Mouse (Mus musculus) embryo, embryonic 9.5 days (tissue): ENCODE measurements around the gene Pdzd7.

Experiments used
- DNase-seq: peaks from one replicate; pipeline ENCODE4 v3.0.0-alpha.2; 2017; ENCODE audit errors: extremely low spot score

Pdzd7 gene

DNA sequence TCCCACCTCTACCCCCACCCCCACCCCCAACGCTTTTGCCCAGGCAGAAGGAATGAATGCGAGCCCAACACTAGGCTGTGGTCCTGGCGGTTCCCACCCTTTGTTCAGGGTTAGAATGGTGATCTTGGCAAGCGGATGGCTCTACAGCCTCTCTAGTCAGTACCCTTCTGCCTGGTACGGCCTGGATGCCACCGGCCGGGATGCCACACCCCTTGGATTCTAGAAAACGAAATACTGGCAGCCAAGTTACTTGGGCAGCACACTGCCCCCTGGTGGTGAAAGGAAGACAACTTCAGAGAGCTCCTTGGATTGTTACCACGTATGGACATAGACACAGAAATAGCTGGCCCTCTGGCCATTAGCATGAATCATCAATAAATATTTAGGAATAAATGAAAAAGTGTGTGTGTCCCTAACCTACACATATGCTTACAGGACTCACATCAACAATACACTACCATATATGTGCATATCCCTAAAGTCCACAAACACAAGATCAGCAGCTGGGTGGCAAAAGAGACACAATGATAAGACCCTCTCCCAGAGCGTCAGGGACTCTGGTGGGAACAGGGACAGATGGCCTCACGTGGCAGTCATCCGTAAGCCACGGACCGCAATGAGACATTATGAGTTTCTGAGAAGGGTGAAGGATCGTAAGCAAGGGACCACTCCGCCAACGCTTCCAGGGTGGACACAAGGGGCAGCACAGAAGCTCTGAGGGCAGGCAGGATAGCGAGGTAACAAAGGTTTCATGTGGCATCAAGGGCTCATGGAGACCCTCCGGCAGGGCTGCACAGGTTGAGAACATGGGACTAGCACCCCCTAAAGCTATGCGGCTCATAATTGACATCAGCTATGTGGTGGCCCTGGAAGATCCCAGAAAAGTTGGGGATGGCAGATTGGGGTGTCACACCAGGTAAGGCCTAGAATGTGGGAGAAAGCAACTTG lies 14.5 kb downstream of the Pdzd7 start:
- peak; percentile 77 for DNase-seq

DNA sequence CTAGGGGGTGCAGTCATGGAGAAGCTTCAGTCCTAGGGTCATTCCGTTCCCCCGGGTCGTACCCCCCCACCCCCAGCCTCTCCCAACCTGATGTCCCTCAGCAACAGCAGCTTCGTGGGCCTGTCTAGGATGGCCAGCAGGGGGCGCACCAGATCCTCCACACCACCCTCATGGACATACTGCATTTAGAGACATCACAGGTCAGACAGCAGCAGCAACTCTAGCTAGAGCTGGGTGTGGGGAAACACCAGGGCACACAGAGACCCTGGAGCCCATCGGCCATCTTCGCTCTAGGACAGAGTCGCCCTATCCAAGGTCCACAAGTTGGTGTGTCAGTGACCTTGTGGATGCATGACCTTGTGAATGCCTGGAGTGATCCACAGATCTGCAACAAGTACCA lies 15.4 kb downstream of the Pdzd7 start:
- peak; percentile 64 for DNase-seq

DNA sequence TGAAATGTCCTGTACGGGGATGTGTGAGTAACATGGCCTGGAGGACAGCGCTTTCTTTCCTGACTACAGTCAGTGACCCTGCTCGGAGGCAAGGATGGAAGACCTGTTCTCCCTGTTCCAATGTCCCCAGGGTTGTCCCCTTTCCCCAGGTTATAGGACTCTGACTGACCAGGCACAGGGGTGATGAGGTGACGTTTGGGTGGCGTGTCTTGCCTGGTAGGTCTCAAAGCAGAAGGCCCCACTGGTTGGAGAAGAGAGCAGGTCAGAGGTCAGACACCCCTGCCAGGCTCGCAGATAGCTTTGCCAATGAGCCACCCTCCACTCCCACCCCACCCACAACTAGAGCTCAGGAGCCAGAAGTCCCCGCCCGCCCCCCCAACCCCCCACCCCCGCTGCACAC lies 15.9 kb downstream of the Pdzd7 start:
- no peak for DNase-seq

DNA sequence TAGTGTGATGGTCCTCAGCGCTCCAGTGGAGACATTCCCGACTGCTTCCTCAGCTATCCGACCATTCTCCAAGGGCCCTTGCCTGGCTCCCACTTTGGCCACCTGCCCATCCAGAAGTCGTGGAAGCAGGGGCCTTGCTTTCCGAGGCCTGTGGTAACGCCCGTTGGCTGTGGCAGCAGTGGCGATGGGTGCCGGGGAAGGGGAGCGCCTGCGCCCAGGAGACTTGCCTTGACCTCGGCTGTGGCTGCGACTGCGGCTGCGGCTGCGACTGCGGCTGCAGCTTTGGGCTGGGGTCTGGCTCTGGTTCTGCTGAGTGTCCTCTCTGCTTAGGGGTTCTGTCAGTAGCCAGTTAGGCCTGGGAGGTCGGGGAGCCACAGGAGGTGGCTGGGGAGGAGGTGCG lies 16.8 kb downstream of the Pdzd7 start:
- DNase-seq, result no peak

DNA sequence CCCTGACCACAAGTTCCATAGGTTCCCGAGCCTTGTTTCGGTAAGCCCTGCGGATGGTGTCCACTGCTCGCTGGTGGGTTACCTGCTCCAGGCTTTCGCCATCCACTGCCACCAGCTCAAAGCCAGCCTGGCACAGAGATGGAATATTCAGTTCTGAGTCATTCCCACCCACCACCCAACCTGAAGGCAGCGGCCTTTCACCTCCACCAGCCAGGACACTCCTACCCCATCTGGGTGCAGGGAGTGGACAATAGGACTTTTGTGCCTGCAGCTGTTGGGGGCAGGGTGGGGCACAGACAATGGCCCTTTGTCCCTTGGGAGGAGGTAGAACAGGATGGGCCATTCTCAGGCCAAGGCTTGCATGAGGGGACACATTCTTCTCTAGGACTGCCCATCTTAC lies 17.7 kb downstream of the Pdzd7 start:
- peak; percentile 37 for DNase-seq

DNA sequence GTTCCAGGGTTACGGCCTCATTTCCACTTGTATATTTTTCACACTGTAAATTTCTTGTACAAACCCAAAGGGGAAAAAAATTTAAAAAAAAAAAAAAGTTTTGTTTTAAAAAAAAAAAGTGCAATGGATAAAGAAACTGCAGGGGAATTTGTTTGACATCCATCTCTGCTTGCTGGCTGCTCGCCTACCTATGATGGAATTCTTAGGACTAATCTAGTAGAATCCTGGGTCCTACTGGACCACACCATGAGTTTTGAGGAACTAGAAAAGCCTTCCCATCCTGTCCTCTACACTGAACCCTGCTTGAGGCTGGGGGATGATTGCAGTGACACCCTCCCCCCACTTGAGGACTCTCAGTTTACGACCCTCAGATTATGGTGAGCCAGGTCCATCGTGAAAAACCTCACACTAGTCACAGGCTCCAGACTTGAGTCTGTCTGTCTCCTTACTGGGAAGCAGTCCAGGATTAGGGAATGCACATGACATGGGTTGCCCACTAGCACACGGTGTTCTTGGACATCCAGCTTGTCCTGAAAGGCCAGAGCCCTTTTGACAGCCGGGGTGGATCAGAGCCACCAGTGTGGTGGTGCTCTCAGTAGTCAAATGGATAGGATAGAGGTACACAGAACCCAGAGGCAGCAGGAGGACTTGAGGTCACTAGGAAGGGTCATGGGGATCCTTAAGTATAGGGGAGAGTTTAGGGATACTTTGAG lies 18.4 kb downstream of the Pdzd7 start:
- DNase-seq, result no peak

DNA sequence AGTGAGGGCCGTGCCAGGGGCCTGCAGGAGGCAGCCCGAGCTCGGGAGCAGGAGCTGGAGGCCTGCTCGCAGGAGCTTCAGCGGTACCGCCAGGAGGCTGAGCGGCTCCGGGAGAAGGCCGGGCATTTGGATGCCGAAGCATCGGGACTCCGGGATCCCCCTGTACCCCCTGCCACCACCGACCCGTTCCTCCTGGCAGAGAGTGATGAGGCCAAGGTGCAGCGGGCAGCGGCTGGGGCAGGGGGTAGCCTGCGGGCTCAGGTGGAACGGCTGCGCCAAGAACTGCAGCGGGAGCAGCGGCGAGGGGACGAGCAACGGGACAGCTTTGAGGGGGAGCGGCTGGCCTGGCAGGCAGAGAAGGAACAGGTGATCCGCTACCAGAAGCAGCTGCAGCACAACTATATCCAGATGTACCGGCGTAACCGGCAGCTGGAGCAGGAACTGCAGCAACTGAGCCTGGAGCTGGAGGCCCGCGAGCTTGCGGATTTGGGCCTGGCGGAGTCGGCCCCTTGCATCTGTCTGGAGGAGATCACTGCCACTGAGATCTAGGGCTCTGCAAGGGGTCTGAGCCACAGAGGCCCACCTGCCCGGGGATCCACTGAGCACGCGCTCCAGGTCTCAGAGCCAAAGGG lies 19.5 kb downstream of the Pdzd7 start:
- DNase-seq, result no peak

DNA sequence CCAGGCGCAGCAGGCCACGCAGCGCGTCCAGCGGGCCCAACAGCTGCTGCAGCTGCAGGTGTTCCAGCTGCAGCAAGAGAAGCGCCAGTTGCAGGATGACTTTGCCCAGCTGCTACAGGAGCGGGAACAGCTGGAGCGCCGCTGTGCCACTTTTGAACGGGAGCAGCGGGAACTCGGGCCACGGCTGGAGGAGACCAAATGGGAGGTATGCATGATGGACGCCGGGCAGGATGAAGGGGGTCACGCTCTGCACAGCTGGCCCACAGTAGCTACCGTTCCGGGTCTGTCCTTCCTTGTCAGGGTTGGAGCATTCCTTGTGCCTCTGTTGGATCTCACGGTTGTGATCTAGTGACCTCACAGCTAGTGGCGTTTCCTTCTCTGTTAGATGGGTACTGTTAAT lies 20.7 kb downstream of the Pdzd7 start:
- DNase-seq, result no peak

DNA sequence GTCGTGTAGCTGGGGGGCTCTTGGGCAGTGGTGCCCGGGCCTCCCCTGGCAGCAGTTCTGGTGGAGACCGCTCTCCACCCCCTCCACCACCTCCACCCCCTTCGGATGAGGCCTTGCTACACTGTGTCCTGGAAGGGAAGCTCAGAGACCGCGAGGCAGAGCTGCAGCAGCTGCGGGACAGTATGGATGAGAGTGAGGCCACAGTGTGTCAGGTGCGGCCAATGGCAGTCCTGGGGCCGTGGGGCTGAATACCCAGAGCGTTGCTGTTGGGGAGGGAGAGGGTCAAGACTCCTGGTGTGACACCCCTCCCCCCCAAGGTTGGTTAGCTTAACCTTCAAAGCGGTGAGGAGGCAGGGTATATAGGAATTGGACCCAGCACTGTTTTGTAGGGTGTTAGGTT lies 21.5 kb downstream of the Pdzd7 start:
- no peak for DNase-seq

DNA sequence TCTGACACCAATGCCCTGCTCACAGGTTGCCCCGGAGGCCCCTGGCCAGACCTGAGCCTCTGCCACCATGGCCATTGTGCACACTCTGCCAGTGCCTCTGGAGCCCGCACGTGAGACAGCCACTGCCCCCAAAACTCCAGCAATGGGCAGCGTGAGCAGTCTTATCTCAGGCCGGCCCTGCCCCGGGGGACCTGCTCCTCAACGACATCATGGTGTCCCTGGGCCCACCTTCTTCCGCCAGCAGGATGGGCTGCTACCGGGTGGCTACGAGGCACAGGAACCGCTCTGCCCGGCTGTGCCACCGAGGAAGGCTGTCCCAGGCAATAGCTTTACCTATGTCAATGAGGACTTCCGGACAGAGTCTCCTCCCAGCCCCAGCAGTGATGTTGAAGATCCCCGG lies 24.2 kb downstream of the Pdzd7 start:
- no peak for DNase-seq

DNA sequence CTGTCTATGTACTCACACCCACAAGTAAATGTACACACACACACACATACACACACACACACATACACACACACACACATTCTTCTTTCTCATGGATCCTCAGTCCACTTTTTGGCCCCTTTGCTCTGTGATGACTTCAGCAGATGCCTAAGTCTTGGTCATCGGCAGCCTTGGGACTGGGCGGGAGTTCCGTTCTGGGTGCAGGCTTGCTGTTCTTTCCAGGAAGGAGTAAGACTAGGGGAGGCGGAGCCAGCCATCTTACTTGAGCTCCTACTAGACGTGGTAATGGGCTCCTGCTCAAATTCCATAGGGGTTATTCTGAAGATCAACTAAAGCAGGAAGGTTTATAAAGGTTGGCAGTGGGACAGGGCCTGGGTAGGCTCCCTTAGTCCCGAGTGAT lies 25.2 kb downstream of the Pdzd7 start:
- no peak for DNase-seq

DNA sequence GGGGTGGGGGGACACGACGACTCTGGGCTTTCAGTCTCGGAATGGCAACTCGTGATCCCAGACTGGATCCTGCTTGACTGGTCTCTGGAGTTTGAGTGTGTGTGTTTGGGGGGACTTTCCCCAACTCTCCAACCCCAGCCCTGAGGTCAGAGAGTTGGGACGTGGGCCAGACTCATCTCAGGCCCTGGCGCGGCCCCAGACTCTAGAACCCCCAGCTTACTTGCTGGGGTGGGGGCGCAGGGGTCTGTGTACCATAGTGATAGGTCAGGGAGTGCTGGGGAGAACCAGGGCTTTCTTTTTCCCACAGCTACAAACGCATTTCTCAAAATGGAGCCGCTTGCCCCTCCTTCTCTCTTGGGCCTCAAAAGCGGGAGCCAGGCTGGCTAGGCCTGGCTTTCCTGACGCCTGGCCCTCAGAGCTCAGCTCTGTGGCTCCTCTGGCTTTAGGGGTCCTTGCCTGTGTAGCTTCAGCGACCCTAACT lies 27.1 kb downstream of the Pdzd7 start:
- peak; percentile 48 for DNase-seq

DNA sequence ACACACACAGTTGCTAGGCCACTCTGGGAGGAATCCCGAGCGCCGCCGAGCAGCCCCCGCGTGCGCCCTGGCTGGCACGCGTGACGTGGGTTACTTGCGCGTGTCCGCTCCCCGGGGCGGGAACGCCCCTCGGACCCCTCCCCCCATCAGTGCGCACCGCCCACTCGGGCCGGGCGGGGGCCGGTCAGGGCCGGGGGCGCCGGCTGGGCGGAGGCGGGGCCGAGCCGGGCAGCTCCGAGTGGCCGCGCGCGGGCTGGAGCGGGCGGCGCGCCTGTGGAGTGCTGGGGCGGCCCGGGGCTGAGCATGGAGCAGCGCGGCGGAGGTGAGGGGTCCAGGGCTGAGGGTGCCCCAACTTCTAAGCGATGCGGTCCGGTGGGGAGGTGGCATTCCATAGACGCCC lies 27.6 kb downstream of the Pdzd7 start:
- DNase-seq, result peak; percentile 87

DNA sequence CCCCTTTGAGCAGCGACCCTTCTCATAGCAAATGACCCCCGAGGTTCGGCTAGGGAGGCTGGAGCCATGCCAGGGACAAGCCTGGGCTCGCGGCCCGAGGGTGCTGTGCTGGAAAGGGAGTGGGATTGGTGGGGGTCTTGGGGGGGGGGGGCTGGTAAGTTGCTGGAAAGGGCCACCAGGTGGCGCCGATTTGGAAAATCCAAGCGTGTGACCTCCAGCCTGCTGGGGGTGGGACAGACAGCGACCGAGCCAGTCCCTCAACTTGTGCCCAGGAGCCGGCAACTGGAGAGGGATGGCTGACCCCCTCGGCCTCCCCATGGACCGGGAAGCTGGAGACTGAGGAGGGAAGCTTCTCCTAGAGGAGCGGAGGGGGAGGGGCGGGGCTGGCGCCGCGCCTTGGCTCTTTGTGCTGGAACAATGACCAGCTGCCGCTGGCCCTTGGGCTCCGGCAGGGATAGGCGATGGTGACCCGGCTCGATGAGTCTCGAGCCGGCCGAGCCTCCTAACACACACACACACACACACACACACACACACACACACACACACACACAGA lies 28.2 kb downstream of the Pdzd7 start:
- DNase-seq, result peak; percentile 93

DNA sequence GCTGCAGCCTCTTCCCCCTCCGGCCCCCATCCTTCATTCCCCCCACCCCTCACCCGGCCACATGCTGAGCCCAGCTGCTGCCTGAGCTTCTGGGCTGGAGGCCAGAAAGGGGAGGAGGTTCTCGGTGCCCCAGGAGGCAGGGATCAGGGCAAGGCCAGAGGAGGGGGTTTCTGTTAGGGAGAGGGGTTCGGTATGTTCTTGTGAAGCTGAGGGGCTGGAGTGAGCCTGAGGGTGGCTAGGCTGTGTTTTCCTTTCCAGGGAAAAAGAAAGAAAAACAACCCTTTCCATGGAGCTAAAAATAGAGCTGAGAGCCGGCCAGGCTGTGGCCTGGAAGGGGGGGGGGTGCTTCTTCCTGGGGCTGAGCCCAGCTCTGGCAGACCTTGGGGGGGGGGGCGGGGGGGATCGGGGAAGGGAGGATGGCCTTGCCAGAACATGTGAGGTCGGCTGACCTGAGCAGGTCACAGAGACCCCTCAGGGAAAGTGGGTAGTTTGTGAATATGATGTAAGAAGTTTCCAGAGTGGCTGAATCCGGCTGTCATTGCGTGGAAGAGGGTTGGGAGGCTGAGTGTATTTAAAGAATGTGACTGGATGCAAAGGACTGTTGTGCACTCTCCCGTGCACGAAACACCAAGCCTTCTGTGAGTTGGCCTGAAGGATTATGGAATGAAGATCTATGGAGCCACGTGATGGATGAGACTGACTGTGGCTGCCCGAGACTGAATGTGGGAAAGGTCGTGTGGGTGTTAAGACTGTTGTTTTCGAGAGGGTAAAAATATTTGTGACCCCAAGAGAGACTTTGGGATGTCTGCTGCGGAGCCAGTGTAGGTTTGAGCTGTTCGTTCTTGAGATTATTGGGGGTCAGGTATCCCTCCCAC lies 28.9 kb downstream of the Pdzd7 start:
- DNase-seq, result peak; percentile 83

DNA sequence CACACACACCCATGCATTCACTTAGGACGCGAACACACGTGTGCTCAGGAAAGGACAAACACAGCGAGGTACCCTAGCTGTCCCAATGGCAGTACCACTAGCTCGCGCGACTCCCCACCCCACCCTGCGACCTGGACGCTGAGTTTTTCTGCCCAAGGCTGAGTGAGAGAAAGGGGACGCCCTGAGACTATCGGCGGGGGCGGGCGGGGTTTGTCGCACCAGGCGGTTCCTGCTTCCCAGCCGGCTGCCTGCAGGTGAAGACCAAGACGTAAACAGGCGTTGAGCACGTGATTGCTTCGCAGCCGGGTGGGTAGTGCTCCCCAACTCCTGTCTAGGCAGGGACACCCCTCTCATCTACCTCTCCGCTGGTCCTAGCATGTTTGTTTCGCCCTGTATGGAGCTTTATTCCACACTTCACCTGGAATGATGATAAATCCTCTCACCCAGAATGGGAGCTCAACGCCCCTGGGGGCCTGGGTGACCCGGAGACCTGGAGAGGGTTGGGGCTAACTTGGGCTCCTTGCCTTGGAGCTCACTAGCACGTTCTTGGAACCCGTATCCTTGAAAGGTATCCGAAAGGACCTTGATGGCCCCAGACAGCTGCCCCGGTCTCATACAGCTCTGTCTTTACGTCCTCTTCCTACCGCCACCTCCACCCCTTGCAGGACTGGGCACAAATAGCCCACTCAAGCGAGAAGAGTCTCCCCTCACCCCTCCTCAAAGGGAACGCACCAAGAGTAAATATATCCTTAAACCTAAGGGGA lies 29.8 kb downstream of the Pdzd7 start:
- DNase-seq, result peak; percentile 55

DNA sequence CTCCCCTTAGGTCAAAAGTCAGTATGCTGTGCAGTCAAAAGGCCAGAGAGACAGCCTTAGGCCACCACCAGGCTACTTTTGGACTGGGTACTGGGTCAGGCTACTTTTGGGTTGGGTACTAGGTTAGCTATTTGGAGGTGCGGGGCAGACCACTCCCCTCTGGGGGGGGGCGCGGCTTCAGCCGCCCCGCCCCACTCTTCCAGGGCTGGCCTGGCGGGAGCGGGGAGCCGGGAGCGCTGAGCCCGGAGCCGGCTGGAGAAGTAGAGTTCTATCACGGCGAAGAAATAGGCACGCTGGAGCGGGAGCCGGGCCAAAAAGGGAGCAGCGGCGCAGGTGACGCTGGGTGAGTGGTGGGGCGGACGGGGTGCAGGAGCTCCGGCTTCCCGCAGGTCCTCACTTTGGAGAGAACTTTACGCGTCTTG lies 30.5 kb downstream of the Pdzd7 start:
- DNase-seq, result peak; percentile 69

DNA sequence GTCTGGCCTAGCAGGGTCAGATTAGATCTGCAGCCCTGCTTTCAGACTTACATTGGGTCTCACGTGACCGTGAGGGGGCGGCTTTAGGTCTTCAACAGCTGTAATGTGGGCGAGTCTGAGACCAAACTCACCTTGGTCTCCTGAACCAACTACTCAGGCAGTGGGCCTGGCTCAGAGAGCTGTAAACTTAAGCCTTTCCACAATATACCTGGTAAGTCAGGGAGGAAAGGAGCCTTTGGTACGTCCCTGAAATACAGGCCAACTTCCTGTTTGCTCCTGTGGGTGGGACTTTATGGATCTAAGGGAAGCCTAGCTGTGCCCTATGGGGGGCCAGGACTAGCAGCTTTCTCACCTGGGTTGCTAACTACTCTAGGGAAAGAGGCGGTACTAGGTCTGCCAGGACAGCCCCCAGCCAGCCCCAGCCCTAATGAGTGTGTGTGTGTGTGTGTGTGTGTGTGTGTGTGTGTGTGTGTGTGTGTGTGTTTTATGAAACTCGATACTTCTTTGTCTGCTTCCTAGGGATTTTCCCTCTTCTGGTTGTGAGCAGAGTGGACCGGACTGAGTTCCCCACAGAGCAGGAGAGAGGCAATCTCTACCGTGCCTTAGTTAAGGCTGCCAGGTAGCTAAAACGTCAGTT lies 31.1 kb downstream of the Pdzd7 start, which contains the start of gene Lzts2:
TSS of gene Lzts2 (plus strand) at position 80 of the 637 bp plus-strand sequence.
- DNase-seq, result no peak

DNA sequence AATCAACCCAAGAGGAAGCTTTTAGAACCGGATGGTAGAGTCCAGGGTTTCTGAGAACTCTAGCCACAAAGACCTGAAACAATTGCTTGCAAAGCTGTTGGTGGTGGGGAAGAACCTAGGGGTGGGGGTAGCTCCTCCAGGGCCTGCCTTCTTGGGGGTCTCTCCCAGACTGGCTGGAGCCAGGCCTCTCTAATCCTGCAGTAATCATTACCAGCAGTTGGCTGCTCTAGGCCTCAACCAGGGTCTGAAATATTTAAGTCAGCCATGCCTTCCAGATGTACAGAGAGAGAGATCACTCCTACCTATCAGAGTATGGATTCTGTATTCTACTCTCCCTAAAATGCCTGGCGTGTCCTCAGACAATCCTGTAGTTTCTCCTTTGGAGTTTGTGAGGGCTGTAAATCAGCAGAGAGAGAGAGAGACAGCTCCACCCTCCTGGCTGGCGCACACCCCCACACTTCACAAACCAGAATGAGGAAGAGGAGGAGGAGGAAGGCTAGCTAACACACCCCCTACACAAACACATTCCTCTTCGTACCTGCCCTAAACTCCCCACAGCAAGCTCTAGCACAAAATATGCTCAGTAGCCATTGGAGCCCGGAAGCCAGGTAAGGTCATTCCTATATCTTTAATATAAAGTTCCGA lies 31.8 kb downstream of the Pdzd7 start:
- no peak for DNase-seq
